Mouse (Mus musculus) G1E (cell line): ENCODE results near the gene Samhd1.

Source experiments
- CTCF ChIP-seq: IDR thresholded peaks from 2 replicates; pipeline ENCODE4 v1.5.1; 2012; ENCODE audit warnings: low read depth, low read length, inconsistent platforms, mixed read lengths
- GATA1 ChIP-seq: IDR thresholded peaks from 2 replicates; pipeline ENCODE4 v1.6.1; 2012; ENCODE audit warnings: borderline replicate concordance, low read length, inconsistent platforms, mixed read lengths
- POLR2AphosphoS5 ChIP-seq: IDR thresholded peaks from 2 replicates; pipeline ENCODE4 v1.6.1; 2012; ENCODE audit warnings: low read depth, low read length, inconsistent platforms; ENCODE audit not compliant: insufficient replicate concordance
- TAL1 ChIP-seq: conservative IDR thresholded peaks from 2 replicates; pipeline ENCODE4 v1.6.1; 2012; ENCODE audit warnings: low read depth, low read length, inconsistent platforms, mixed read lengths

GRCm38 (mm10) chr2:157138808-157139207 lies 3.7 kb upstream of the Samhd1 start:
- TF ChIP-seq CTCF (no peak), GATA1 (no peak), TAL1 (no peak), POLR2AphosphoS5 (no peak)
